Mouse (Mus musculus): ENCODE measurements at regions not wholly inside any gene's neighbourhood (a gene's known extent, or its start where the extent isn't known, plus 50 kb on each side); places are given as distances from the start of the nearest gene placed in this dataset.

- no peak for DNase-seq (ENCODE audit: low spot score in 2 of 2)
Measured at GRCm38 (mm10) chr4:7144215-7144614, 1094.6 kb downstream of the Car8 start.

DNA sequence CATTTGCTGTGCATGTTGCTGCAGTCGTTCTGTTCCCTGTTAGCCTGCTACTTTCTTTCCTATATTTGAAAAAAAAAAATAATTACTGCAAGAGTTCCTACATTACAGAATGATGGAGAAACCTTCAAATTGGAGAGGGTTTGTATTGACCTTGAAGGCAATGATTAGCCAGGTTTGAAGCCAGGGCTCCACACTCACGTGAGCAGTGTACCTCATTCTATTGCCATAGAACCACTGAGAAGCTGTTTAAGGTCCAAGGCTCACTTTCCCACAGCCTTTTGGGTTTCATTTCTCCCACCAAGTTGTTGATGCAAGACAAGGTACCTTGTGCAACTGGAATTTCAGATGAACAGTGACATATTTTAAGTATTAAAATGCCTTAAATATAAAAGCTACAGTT is 1095.2 kb downstream of the Car8 start:
- no peak for DNase-seq (ENCODE audit: low spot score in 2 of 2)

DNA sequence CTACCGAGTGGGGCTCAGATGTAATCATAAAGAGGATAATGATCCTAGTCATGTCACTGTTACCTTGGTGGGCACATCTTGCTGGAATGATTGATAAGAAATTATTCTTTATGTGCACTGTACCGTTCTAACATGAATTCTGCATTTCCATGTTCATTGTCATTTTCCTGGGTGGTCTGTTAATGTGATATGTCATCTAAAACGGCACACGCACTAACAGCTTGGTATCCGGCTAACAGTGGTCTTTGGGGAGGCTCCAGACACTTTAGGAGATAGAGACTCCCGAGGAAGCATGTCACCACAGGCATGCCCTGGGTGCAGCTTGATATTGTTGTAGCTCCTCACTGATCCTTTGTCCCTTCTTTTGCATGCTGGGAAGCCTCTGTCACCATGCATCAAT is 1096.1 kb downstream of the Car8 start:
- DNase-seq (ENCODE audit: low spot score in 2 of 2), result no peak

DNA sequence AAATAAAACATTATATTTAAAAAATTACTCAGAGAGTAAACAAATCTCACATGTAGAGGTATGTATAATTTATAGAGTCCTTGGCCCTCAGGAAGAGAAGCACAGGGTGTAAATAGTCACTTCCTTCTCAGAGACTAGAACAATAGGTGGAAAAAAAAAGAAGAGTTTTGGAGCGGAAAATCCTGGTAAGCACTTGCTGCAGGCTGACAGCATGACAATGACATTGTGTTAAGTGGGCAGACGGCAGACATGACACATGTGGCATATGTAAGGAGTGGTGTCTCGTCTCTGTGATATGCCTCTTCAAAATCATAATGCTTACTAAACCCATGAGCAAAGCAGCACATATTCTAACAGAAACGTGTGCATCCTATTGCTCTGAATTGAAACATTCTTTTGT is 1126.7 kb downstream of the Car8 start:
- DNase-seq (ENCODE audit: low spot score in 2 of 2), result no peak

DNA sequence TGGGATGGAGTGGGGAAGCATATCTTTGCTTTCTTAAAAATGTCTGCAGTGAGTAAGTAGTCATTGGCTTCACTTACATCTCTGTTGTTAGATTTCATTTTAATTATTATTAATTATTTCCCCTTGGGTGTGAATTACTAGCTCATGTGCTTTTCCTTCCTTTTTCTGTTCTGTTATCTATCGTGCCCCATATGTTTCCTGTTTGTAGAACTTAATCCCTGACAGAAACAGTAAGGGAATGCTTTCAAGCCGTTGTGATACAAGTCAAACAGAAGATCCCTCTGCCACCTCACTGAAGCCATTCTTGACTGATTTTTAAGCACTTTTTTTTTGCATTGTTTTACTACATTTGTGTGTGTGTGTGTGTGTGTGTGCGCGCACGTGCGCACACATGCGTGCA is 1145.9 kb downstream of the Car8 start:
- no peak for DNase-seq (ENCODE audit: low spot score in 2 of 2)

- no peak for DNase-seq (ENCODE audit: low spot score in 2 of 2)
Measured at GRCm38 (mm10) chr4:7091201-7091814, 1147.5 kb downstream of the Car8 start.
